Mouse (Mus musculus) stomach, embryonic 16.5 days (tissue): ENCODE data around the gene Olfr97. TPM values are rescaled to one million over a fixed set of nuclear protein-coding genes. Genes with fewer than 3 reads are reported as not detected.

Experiments used
- ATAC-seq: fragments of 200-750 bp; cut with Nextera tagmentation; 2 replicates; pipeline ENCODE4 v1.8.0; 2017; ENCODE audit warnings: moderate number of reproducible peaks, moderate TSS enrichment; ENCODE audit not compliant: insufficient read depth, low FRiP score
- H3K27ac ChIP-seq: fragments of 300-500 bp; sonication (generic); 2 replicates; pipeline ENCODE4 v1.5.1; 2014; ENCODE audit warnings: low read length
- H3K27me3 ChIP-seq: fragments of 300-500 bp; sonication (generic); 2 replicates; pipeline ENCODE4 v1.6.1; 2014; ENCODE audit warnings: low read length, control low read depth, mixed read lengths; ENCODE audit not compliant: control insufficient read depth, insufficient read depth
- H3K36me3 ChIP-seq: fragments of 300-500 bp; sonication (generic); 2 replicates; pipeline ENCODE4 v1.6.1; 2014; ENCODE audit warnings: low read length; ENCODE audit not compliant: control insufficient read depth, insufficient read depth
- H3K4me1 ChIP-seq: fragments of 300-500 bp; sonication (generic); 2 replicates; pipeline ENCODE4 v1.6.1; 2014; ENCODE audit warnings: low read length, control low read depth, mixed read lengths; ENCODE audit not compliant: control insufficient read depth, insufficient read depth
- H3K4me2 ChIP-seq: fragments of 300-500 bp; sonication (generic); 2 replicates; pipeline ENCODE4 v1.6.1; 2014; ENCODE audit warnings: low read depth, low read length, mixed read lengths
- H3K4me3 ChIP-seq: fragments of 300-500 bp; sonication (generic); replicated peaks from 2 replicates; pipeline ENCODE4 v1.5.1; 2014; ENCODE audit warnings: mild to moderate bottlenecking, low read length
- H3K9ac ChIP-seq: fragments of 300-500 bp; sonication (generic); 2 replicates; pipeline ENCODE4 v1.6.1; 2014; ENCODE audit warnings: low read length
- H3K9me3 ChIP-seq: fragments of 300-500 bp; sonication (generic); replicated peaks from 2 replicates; pipeline ENCODE4 v1.6.1; 2016; ENCODE audit warnings: low read length, control low read depth; ENCODE audit not compliant: control insufficient read depth
- WGBS: fragments of 180-500 bp; shearing (Covaris S2); extraction: QIAGEN DNeasy Blood & Tissue Kit; methylation state at CpG from one replicate; pipeline ENCODE4 v1.1.7; 2014; 5-methylcytosine and 5-hydroxymethylcytosine counted together
- polyA plus RNA-seq: library from polyadenylated mRNA; unstranded; fragments of >200 nt; fragmentation: Nextera tagmentation; extraction: Ambion mirVana; gene quantifications from 2 replicates; pipeline ENCODE4 v1.2.1, GENCODE M21; 2015

Olfr97 gene
- polyA plus RNA-seq, 1 experiment from 2014 or later, result not detected

GRCm38 (mm10) chr17:37249460-37249859, 12.3 kb upstream of the Olfr97 start:
- Histone ChIP-seq H3K9ac (no peak overlapping the region), H3K4me1 (no peaks in the 10 kb centered on the region), H3K27ac (no peak overlapping the region), H3K36me3 (no peaks in the 10 kb centered on the region), H3K4me3 (no peak overlapping the region), H3K9me3 (no peaks in the 10 kb centered on the region), H3K27me3 (no peaks in the 10 kb centered on the region), H3K4me2 (no peak overlapping the region)
- ATAC-seq, result no peak

DNA sequence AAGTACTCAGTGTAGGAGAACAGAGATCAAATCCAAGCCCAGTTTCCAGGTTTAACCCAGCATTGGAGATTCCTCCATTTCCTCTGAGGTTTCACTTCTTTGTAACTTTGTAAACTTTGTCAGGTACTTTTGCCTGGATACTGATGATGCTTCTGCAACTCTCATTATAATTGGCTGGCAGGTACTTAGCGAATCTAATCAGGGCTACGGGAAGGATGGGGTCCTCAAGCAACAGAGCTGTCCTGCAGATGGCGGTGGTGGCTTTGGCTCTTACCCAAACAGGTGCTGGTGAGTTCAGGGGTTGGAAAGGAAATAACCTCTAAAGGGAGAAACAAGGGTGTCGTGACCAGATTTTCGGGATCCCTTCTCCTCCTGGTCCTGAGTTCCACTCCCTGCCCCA, 9.6 kb upstream of the Olfr97 start:
- Histone ChIP-seq H3K4me2 (no peak overlapping the region), H3K9me3 (no peaks in the 10 kb centered on the region), H3K9ac (no peak overlapping the region), H3K4me3 (no peak overlapping the region), H3K27me3 (no peaks in the 10 kb centered on the region), H3K36me3 (no peaks in the 10 kb centered on the region), H3K27ac (no peak overlapping the region), H3K4me1 (no peaks in the 10 kb centered on the region)
- ATAC-seq, result no peak
- WGBS, result 32% methylated on average over 5 of the region's 5 CpGs

- Histone ChIP-seq H3K9ac (no peak overlapping the region), H3K36me3 (no peaks in the 10 kb centered on the region), H3K4me2 (no peak overlapping the region), H3K9me3 (0 out of 2 replicates have a peak, but pooled peaks cover 6% of the 10 kb centered on the region), H3K4me1 (no peaks in the 10 kb centered on the region), H3K4me3 (no peak overlapping the region), H3K27ac (no peak overlapping the region), H3K27me3 (no peaks in the 10 kb centered on the region)
- 11% methylated on average over 3 of the region's 3 CpGs for WGBS
- peak; percentile 62; the same call in 1 of the 2 replicates for ATAC-seq
These were observed 5.1 kb upstream of the Olfr97 start for GRCm38 (mm10) chr17:37242198-37242597.

GRCm38 (mm10) chr17:37221879-37222278, 15.3 kb downstream of the Olfr97 start:
- Histone ChIP-seq H3K9me3 (0 out of 2 replicates have a peak, but pooled peaks cover 3% of the 10 kb centered on the region), H3K27me3 (no peaks in the 10 kb centered on the region), H3K4me2 (no peak overlapping the region), H3K36me3 (no peaks in the 10 kb centered on the region), H3K4me3 (no peak overlapping the region), H3K27ac (no peak overlapping the region), H3K9ac (no peak overlapping the region), H3K4me1 (no peaks in the 10 kb centered on the region)
- 13% methylated on average over 1 of the region's 1 CpGs for WGBS
- ATAC-seq, result no peak

GRCm38 (mm10) chr17:37219846-37220245, 17.3 kb downstream of the Olfr97 start, which contains the start of gene Olfr96:
Olfr96 (plus strand) TSS chr17:37220146.
- Histone ChIP-seq H3K36me3 (no peaks in the 10 kb centered on the region), H3K9me3 (0 out of 2 replicates have a peak, but pooled peaks cover 3% of the 10 kb centered on the region), H3K4me1 (no peaks in the 10 kb centered on the region), H3K27me3 (no peaks in the 10 kb centered on the region), H3K9ac (no peak within 1 kb of the TSS), H3K4me3 (no peak within 1 kb of the TSS), H3K27ac (no peak within 1 kb of the TSS), H3K4me2 (no peak within 1 kb of the TSS)
- ATAC-seq, result no peak
- 61% methylated on average over 4 of the region's 4 CpGs for WGBS

DNA sequence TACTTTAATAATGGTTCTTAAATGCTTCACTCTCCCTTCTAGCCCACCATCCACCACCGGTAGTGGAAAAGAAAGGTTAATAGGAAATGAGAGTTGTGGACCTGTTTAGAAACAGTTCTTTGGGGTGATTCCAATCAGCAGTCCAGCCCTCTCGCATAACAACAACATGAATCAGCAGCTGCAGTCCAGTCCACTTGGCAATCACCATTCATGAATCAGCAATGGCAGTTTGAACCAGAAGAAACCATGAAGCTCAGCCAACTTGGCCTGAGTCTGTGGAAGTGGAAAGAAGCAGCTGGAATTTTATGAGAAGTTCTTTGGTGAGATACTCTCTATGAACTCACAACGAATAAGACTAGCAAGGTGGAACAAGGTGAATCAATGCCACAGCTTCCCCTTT, 18.6 kb downstream of the Olfr97 start:
- H3K27ac ChIP-seq, result no peak overlapping the region
- 0 out of 2 replicates have a peak, but pooled peaks cover 3% of the 10 kb centered on the region for H3K9me3 ChIP-seq
- no peaks in the 10 kb centered on the region for H3K27me3 ChIP-seq
- no peaks in the 10 kb centered on the region for H3K36me3 ChIP-seq
- no peak overlapping the region for H3K4me2 ChIP-seq
- WGBS, result 81% methylated on average over 3 of the region's 3 CpGs
- ATAC-seq, result no peak
- H3K4me3 ChIP-seq, result no peak overlapping the region
- H3K9ac ChIP-seq, result no peak overlapping the region
- no peaks in the 10 kb centered on the region for H3K4me1 ChIP-seq

- no peak within 1 kb of the TSS for H3K27ac ChIP-seq
- H3K4me2 ChIP-seq, result no peak within 1 kb of the TSS
- H3K27me3 ChIP-seq, result peaks cover 12% of the 10 kb centered on the region
- no peak for ATAC-seq
- no peak within 1 kb of the TSS for H3K4me3 ChIP-seq
- WGBS, result 73% methylated on average over 3 of the region's 3 CpGs
- 0 out of 2 replicates have a peak, but pooled peaks cover 3% of the 10 kb centered on the region for H3K9me3 ChIP-seq
- no peaks in the 10 kb centered on the region for H3K4me1 ChIP-seq
- H3K9ac ChIP-seq, result no peak within 1 kb of the TSS
- no peaks in the 10 kb centered on the region for H3K36me3 ChIP-seq
These were observed 24.1 kb downstream of the Olfr97 start, which contains the start of gene Olfr95 for GRCm38 (mm10) chr17:37213018-37213417. Olfr95 (minus strand) TSS chr17:37213118.

GRCm38 (mm10) chr17:37210884-37211768, 26.0 kb downstream of the Olfr97 start:
- Histone ChIP-seq H3K4me3 (peak overlapping the region; percentile 25), H3K27ac (no peak overlapping the region), H3K9me3 (no peaks in the 10 kb centered on the region), H3K36me3 (no peaks in the 10 kb centered on the region), H3K4me2 (peak overlapping the region; percentile 38), H3K27me3 (peaks cover 12% of the 10 kb centered on the region), H3K9ac (no peak overlapping the region), H3K4me1 (no peaks in the 10 kb centered on the region)
- no peak for ATAC-seq
- WGBS, result 14% methylated on average over 40 of the region's 40 CpGs

DNA sequence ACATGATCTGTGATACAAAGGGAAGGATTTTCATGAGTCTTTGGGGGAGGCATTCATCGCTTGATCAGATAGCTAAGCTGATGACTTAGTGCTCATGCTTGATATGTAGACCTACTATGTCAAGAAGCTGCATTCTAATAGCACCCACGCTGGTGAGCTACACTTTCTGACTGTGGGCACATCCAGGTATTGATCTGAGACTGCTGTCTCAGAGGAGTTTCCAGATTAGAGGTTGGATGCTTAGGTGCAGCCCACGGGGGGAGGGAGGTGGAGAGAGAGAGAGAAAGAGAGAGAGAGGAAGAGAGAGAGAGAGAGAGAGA, 33.3 kb downstream of the Olfr97 start:
- no peak overlapping the region for H3K4me3 ChIP-seq
- H3K27ac ChIP-seq, result no peak overlapping the region
- no peaks in the 10 kb centered on the region for H3K4me1 ChIP-seq
- no peaks in the 10 kb centered on the region for H3K9me3 ChIP-seq
- no peak overlapping the region for H3K4me2 ChIP-seq
- no peaks in the 10 kb centered on the region for H3K36me3 ChIP-seq
- H3K9ac ChIP-seq, result no peak overlapping the region
- ATAC-seq, result no peak
- H3K27me3 ChIP-seq, result no peaks in the 10 kb centered on the region; the same call in 1 of the 2 replicates
- 29% methylated on average over 3 of the region's 3 CpGs for WGBS
